Mouse (Mus musculus): ENCODE data around the gene Col9a1.

DNA sequence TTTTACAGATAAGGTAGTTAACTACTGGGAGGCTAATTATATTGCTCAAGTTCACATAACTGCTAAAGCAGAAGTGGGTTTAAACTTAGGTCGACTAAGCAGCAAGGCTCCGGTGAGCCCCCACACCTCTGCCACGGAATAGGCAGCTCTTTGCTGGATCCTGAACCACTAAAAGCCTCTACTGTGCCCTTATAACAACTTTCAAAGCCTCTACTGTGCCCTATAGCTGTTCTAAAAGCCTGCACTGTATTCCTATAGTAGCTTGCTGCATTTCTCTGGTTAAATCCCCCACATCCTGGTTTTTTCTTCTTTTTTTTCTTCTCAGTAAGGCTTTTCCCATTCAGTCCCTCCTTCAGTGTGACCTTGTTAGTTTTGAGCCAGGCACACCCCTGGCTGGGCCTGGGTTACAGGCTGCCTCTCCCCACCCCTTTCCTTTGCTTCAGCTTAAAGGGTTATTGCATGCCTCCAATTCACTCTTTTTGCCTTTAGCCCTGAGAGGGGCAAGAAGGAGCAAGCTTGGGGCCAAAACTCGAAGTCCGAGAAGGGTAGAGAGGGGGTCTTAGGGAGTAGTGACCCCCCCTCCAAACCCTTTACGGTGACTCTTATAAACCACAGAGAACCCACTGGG is at the start of gene Col9a1:
- TF ChIP-seq GATA1 (IDR thresholded peaks at IDR 0.05; ENCODE audit: borderline replicate concordance, low read length) (no peak), FLI1 (IDR thresholded peaks at IDR 0.05; ENCODE audit: low read length) (no peak)
